Mouse (Mus musculus): Measurements from ENCODE around the gene Nlrp4c. TPM values are rescaled to one million over a fixed set of nuclear protein-coding genes. Genes with fewer than 3 reads are reported as not detected.
A peak's percentile ranks its signal among the peaks of the same experiment; 100 is the strongest.
"Not testable (repeated sequence)": the region's sequence is repeated elsewhere in the genome, so short reads cannot be mapped to it uniquely, and the experiment has no call there.

The Nlrp4c gene
- polyA plus RNA-seq (2015; fragmentation: Nextera tagmentation; extraction: Ambion mirVana), result not detected in 2 replicates

- no peak within 1 kb of the TSS for H3K4me2 ChIP-seq (replicated peaks)
- H3K36me3 ChIP-seq, result no peaks in the 10 kb centered on the region
- H3K9ac ChIP-seq, result no peak within 1 kb of the TSS
- no peaks in the 10 kb centered on the region; the same call in 1 of the 2 replicates for H3K9me3 ChIP-seq (replicated peaks)
- H3K4me1 ChIP-seq, result no peaks in the 10 kb centered on the region
- no peak within 1 kb of the TSS for H3K27ac ChIP-seq (replicated peaks)
- no peak for ATAC-seq (ENCODE audit: insufficient number of reproducible peaks, low FRiP score, low TSS enrichment, low read depth)
- 86% methylated on average over 11 of the region's 11 CpGs for WGBS
- no peaks in the 10 kb centered on the region for H3K27me3 ChIP-seq
- no peak within 1 kb of the TSS for H3K4me3 ChIP-seq (replicated peaks)
These were observed at the start of gene Nlrp4c for GRCm38 (mm10) chr7:6044861-6045260. Gene Nlrp4c (plus strand): TSS chr7:6045161.

- Histone ChIP-seq H3K27ac (replicated peaks) (no peak within 1 kb of the TSS), H3K9ac (no peak within 1 kb of the TSS), H3K9me3 (replicated peaks) (peaks cover 6% of the 10 kb centered on the region; the same call in 1 of the 2 replicates), H3K36me3 (no peaks in the 10 kb centered on the region), H3K27me3 (no peaks in the 10 kb centered on the region), H3K4me3 (replicated peaks) (no peak within 1 kb of the TSS), H3K4me2 (replicated peaks) (no peak within 1 kb of the TSS), H3K4me1 (no peaks in the 10 kb centered on the region)
- ATAC-seq (ENCODE audit: insufficient number of reproducible peaks, low FRiP score, low TSS enrichment, low read depth), result no peak
- WGBS, result 98% methylated on average over 1 of the region's 1 CpGs
These were observed 34.1 kb upstream of the Nlrp4c start, which contains the start of gene Vmn1r65 for GRCm38 (mm10) chr7:6010910-6011309. Gene Vmn1r65 (minus strand): TSS chr7:6011010.

DNA sequence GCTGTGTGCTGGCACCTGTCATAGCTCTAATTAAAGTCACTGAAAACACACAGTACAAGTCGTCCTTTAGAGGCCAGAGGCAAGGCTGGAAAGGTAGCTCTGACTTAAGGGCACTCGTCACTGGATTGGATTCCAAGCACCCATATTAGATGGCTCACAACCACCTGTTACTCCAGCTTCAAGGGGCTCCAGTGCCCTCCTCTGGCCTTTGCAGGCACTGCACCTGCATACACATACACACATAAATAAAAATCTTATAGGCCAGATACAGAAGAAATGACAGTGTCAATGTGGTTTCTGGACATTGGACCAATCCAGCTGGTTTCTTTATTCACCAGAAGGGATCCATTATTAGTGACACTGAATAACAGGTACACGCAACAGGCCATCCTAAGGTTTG, 74.5 kb downstream of the Nlrp4c start:
- no peak overlapping the region for H3K4me2 ChIP-seq (replicated peaks)
- ATAC-seq (ENCODE audit: insufficient number of reproducible peaks, low FRiP score, low TSS enrichment, low read depth), result no peak
- no peaks in the 10 kb centered on the region for H3K27me3 ChIP-seq
- 67% methylated on average over 3 of the region's 3 CpGs for WGBS
- no peak overlapping the region for H3K27ac ChIP-seq (replicated peaks)
- no peaks in the 10 kb centered on the region for H3K4me1 ChIP-seq
- no peak overlapping the region for H3K9ac ChIP-seq
- no peaks in the 10 kb centered on the region for H3K9me3 ChIP-seq (replicated peaks)
- H3K36me3 ChIP-seq, result no peaks in the 10 kb centered on the region
- H3K4me3 ChIP-seq (replicated peaks), result no peak overlapping the region

DNA sequence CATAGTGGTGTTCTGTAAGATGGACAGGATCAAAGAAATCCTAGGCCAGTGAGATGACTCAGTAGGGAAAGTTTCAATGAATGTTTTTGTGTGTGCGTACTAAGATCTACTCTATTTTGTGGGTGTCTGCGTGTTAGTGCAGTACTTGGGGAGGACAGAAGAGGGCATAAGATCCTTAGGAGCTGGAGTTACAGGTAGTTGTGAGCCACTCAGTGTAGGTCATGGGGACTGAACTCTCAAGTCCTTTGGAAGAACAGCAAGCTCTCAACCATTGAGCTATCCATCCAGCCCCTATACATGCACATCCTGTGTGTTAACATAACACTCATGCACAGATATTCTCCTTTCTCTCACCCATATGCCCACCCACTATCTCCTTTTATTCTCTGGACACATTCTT, 75.1 kb downstream of the Nlrp4c start:
- H3K27ac ChIP-seq (replicated peaks); ATAC-seq (ENCODE audit: insufficient number of reproducible peaks, low FRiP score, low TSS enrichment, low read depth); H3K9me3 ChIP-seq (replicated peaks); H3K27me3 ChIP-seq; H3K4me3 ChIP-seq (replicated peaks); H3K36me3 ChIP-seq; H3K4me2 ChIP-seq (replicated peaks); H3K4me1 ChIP-seq; H3K9ac ChIP-seq: not testable (repeated sequence)
- WGBS, result 72% methylated on average over 2 of the region's 2 CpGs

DNA sequence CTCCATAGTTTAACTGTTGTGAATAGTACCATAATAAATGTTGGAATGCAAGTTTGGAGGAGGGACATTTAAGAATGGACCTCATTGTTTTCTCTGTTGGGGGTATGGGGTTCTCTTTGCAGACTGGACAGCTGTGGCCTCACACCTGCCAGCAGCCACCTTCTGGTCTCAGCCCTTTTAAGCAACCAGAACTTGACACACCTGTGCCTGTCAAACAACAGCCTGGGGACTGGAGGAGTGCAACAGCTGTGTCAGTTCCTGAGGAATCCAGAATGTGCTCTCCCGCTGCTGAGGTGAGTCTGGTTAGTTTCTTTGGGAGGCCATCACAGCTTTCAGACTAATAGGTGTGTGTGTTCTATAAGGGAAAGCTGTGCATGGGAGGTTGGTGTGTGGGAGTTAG, 76.2 kb downstream of the Nlrp4c start:
- 0 out of 2 replicates have a peak, but pooled peaks have one; percentile 29 for ATAC-seq (ENCODE audit: insufficient number of reproducible peaks, low FRiP score, low TSS enrichment, low read depth)
- 62% methylated on average over 1 of the region's 1 CpGs for WGBS

DNA sequence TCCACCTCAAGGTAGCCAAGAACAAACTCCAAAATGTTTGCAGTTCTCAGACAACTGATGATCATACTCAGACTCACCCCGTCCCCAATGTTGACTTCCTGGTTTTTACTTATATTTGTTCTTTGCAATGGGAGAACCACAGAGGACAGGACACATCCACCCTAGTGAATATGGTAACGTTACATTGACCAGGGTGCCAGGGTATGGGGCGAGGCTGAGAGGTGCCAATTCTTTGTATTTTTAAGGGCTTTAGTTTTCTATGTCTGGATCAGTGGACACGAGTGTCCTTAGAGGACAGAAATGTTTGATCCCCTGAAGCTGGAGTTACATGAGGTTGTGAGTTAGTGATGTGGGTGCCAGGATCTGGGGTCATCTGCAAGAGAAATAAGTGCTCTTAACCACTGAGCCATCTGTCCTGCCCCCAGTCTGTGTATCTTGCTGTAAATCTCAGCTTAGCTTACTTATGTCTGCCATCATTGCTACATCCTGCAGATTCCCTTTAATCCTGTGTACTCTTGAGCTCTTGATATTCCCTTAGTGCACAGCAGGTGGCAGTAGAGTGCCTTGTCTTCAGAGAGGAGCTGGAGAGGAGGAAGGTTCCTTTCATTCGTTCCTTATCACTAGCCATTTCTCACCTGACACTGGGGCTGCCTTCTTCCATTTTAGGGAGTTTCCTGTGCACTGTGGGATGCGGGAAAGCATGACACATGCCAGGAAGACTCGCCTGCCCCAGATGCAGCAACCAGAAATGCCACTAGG, 81.9 kb downstream of the Nlrp4c start:
- H3K9me3 ChIP-seq (replicated peaks), result no peaks in the 10 kb centered on the region
- no peaks in the 10 kb centered on the region for H3K4me1 ChIP-seq
- no peaks in the 10 kb centered on the region for H3K27me3 ChIP-seq
- no peak overlapping the region for H3K4me2 ChIP-seq (replicated peaks)
- ATAC-seq (ENCODE audit: insufficient number of reproducible peaks, low FRiP score, low TSS enrichment, low read depth), result peak; percentile 27; the same call in 1 of the 2 replicates
- H3K36me3 ChIP-seq, result peaks cover 11% of the 10 kb centered on the region
- no peak overlapping the region for H3K4me3 ChIP-seq (replicated peaks)
- no peak overlapping the region for H3K27ac ChIP-seq (replicated peaks)
- H3K9ac ChIP-seq, result no peak overlapping the region
- WGBS, result 33% methylated on average over 7 of the region's 7 CpGs

More for the DNA sequence above, 76.2 kb downstream of the Nlrp4c start:
- H3K4me3 ChIP-seq (replicated peaks); H3K4me2 ChIP-seq (replicated peaks); H3K4me1 ChIP-seq; H3K9me3 ChIP-seq (replicated peaks); H3K36me3 ChIP-seq; H3K9ac ChIP-seq; H3K27ac ChIP-seq (replicated peaks); H3K27me3 ChIP-seq: not testable (repeated sequence)

DNA sequence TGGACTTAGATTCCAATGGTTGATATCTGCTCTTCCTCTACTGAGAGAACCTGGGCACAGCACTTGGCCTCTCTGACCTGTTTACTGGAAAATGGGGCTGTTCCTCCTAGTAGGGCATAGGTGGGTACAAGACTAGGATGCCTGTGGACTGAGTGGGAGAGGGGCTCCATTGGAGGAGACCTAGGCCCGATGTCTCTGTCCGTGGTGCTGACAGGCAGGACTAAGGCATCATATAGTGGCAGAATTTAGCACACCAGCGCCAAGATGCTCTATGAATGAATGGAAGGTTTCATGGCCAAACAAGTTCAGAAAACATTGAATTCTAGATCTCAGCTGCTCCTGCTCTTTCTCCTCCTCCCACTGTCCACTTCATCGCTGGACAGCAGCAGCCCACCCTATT, 85.4 kb downstream of the Nlrp4c start:
- Histone ChIP-seq H3K4me1 (no peaks in the 10 kb centered on the region), H3K27ac (replicated peaks) (no peak overlapping the region), H3K9me3 (replicated peaks) (no peaks in the 10 kb centered on the region; the same call in 1 of the 2 replicates), H3K27me3 (no peaks in the 10 kb centered on the region), H3K4me2 (replicated peaks) (no peak overlapping the region), H3K9ac (no peak overlapping the region), H3K36me3 (peaks cover 43% of the 10 kb centered on the region), H3K4me3 (replicated peaks) (no peak overlapping the region)
- 43% methylated on average over 4 of the region's 4 CpGs for WGBS
- no peak for ATAC-seq (ENCODE audit: insufficient number of reproducible peaks, low FRiP score, low TSS enrichment, low read depth)

DNA sequence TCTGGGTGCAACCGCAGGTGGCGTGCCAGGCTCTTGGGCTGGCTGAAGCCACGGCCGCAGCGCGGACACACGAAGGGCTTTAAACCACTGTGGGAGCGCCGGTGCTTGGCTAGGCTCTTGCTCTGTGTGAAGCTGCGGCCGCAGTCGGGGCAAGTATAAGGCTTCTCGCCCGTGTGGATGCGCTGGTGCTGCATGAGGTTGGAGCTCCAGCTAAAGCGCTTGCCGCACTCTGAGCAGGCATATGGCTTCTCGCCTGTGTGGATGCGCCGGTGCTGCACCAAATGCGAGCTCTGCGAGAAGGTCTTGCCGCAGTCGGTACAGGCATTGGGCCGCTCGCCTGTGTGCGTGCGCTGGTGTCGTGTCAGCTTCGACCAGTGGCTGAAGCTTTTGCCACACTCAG, 87.7 kb downstream of the Nlrp4c start:
- Histone ChIP-seq H3K9me3 (replicated peaks) (no peaks in the 10 kb centered on the region; the same call in 1 of the 2 replicates), H3K4me2 (replicated peaks) (no peak overlapping the region), H3K27ac (replicated peaks) (no peak overlapping the region), H3K4me3 (replicated peaks) (no peak overlapping the region), H3K9ac (no peak overlapping the region), H3K4me1 (no peaks in the 10 kb centered on the region), H3K36me3 (peaks cover 51% of the 10 kb centered on the region), H3K27me3 (no peaks in the 10 kb centered on the region)
- no peak for ATAC-seq (ENCODE audit: insufficient number of reproducible peaks, low FRiP score, low TSS enrichment, low read depth)
- 80% methylated on average over 30 of the region's 30 CpGs for WGBS

GRCm38 (mm10) chr7:6136497-6136896, 91.5 kb downstream of the Nlrp4c start:
- ATAC-seq (ENCODE audit: insufficient number of reproducible peaks, low FRiP score, low TSS enrichment, low read depth), result no peak
- H3K27me3 ChIP-seq, result no peaks in the 10 kb centered on the region
- H3K4me1 ChIP-seq, result no peaks in the 10 kb centered on the region
- H3K4me2 ChIP-seq (replicated peaks), result no peak overlapping the region
- no peak overlapping the region for H3K9ac ChIP-seq
- no peak overlapping the region for H3K4me3 ChIP-seq (replicated peaks)
- no peaks in the 10 kb centered on the region; the same call in 1 of the 2 replicates for H3K9me3 ChIP-seq (replicated peaks)
- peaks cover 49% of the 10 kb centered on the region for H3K36me3 ChIP-seq
- no peak overlapping the region for H3K27ac ChIP-seq (replicated peaks)

DNA sequence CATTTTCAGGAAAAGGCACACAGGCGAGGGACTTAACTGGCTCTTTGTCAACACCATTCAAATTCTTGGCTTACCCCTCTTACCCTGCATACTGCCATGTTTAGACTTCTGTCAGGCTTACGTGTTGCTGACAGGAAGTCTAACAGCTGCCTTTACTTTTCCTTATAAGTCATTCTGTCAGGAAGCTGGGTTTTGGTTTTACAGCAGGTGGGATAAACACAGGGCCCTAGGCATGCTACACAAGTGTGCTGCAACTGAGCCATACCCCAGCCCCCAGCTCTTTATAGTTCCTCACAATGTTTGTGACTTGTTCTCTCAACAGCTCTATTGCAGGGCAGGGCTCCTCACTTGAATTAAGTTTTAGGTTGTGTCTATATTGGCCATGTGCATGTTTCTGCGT, 94.3 kb downstream of the Nlrp4c start:
- Histone ChIP-seq H3K9me3 (replicated peaks) (no peaks in the 10 kb centered on the region), H3K27me3 (no peaks in the 10 kb centered on the region), H3K27ac (replicated peaks) (no peak overlapping the region), H3K4me1 (0 out of 2 replicates have a peak, but pooled peaks cover 2% of the 10 kb centered on the region), H3K4me3 (replicated peaks) (no peak overlapping the region), H3K36me3 (peaks cover 21% of the 10 kb centered on the region), H3K4me2 (replicated peaks) (no peak overlapping the region), H3K9ac (no peak overlapping the region)
- ATAC-seq (ENCODE audit: insufficient number of reproducible peaks, low FRiP score, low TSS enrichment, low read depth), result no peak
- 73% methylated on average over 3 of the region's 3 CpGs for WGBS

GRCm38 (mm10) chr7:6143991-6144531, 99.1 kb downstream of the Nlrp4c start:
- Histone ChIP-seq H3K27me3 (no peaks in the 10 kb centered on the region), H3K4me3 (replicated peaks) (no peak overlapping the region), H3K9ac (no peak overlapping the region), H3K27ac (replicated peaks) (no peak overlapping the region), H3K36me3 (peaks cover 5% of the 10 kb centered on the region; the same call in 1 of the 2 replicates), H3K4me1 (peaks cover 19% of the 10 kb centered on the region), H3K9me3 (replicated peaks) (no peaks in the 10 kb centered on the region), H3K4me2 (replicated peaks) (no peak overlapping the region)
- WGBS, result 84% methylated on average over 2 of the region's 2 CpGs
- 0 out of 2 replicates have a peak, but pooled peaks have one; percentile 39 for ATAC-seq (ENCODE audit: insufficient number of reproducible peaks, low FRiP score, low TSS enrichment, low read depth)

Data from embryonic facial prominence, embryonic 15.5 days (tissue).